Mouse (Mus musculus) telencephalon, adult 2 months (tissue): ENCODE measurements around the gene Slc30a7.

Experiments
- DNase-seq: peaks from one replicate; pipeline ENCODE4 v3.0.0-alpha.2; 2011; ENCODE audit warnings: low read depth, low spot score

The Slc30a7 gene

DNA sequence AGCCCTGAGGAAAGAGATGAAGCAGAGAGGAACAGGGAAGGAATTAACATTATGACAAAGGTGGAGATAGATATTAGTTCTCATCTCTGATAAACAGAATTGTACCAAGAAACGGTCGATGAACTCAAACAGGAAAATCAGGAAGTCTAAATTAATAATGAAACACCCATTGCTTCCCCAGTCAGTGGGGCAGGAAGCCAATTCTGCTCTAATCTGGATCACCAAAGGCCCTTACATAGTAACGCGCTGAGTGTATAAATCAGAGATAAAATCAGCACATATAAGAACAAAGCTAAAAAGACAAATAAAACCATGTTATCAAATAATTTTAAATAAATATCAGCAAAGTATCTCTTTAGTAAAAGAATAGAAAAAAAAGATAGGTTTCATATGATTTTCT is 15.1 kb downstream of the Slc30a7 start:
- no peak for DNase-seq

DNA sequence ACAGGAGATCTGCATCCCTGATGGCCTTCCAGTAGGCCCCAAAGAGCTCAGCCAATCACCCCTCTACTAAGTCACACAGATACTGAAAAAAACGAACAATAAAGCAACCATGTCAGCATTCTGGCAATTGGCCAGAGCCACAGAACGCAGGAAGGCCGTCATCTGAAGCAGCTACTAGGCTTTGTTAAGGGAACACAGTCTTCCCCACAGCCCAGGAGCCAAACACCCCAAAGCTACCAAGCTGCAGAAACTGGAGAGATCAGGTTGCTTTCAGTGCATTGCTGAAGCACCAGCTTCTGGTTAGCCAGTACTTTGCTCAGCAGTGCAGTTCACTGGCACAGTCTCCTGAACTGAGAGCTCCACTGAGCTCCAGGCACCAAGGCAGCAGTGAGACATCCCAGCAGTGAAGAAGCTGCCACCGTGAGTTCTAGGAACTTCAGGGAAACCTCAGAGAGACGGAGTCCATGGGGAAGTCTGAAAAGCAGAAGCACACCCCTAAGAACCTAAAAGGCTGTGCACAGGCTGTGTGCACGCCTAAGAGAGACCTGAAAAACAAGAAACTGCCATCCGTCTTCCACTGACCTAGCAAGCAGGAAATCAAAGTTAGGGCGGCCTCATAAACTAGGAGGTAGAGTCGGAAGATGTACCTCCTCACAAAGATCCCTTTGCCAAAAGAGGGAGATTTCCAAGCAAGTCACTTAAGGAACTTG is 21.9 kb downstream of the Slc30a7 start:
- no peak for DNase-seq

DNA sequence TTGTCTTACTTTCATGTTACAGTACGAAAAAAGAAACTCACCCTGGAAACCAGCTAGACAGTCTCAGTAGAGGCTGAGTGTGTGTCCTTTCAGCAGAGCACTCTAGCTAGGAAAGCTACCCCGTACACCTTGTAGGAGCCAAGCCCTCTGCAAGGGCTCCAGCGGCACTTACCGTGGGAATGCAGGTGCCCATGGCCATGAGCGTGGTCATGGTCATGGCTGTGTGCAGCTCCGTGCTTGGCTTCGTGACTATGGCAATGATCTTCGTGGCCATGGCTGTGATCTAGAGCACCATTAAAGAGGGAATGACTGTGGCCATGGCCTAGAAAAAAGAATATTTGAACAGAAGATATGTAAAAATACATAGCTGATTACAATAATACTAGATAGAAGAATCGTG is 22.6 kb downstream of the Slc30a7 start:
- no peak for DNase-seq

DNA sequence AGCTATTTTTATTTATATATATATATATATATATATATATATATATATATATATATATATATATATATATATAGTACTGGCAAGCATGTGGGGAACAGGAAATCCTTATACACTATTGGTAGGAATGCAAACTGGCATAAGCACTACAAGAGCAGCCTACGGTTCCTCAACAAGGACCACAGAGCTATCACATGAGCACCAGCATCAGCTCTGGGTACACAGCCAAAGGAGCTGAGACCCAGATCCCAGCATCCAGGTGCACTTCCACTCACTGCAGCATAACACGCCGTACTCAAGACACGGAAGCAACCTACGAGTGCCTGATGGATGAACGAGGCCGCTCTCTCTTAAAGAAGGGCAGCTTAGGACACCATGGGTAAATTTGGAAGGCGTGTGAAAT is 24.0 kb downstream of the Slc30a7 start:
- no peak for DNase-seq

DNA sequence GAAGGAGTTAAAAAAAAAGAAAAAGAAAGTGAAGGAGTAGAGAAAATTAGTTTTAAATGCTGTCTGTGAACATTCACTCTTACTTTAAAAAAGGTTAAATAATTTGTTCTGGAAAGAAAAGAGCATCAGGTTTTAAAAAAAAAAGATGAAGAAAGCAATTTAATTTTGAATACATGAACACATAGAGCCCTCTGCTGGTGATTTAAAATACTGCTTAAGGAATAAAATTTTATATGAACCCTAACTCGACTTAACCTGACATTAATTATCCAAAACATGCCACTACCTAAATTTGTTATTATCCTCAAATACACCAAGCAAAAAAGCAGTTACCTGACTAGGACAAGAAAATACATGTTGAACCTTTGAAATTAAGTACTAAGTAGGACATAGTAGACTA is 28.2 kb downstream of the Slc30a7 start:
- DNase-seq = no peak

DNA sequence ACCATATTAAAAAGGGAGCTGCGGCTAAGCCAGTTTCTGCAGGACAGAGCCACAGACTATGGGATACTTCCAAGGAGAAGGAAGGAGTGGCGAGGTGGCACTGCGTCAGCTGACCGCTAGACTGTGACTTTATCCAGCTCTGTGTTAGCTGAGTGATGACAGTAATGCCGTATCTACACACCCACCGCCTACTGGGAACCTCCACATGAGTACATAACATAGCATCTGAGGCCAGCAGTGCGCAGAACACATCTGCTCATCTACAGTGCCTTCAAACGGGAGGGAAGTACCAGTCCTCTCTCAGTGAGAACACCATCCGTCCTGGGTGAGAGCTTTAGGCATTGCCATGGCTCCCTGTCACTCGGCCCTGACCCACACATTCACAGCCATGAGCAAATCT is 32.2 kb downstream of the Slc30a7 start:
- no peak for DNase-seq

DNA sequence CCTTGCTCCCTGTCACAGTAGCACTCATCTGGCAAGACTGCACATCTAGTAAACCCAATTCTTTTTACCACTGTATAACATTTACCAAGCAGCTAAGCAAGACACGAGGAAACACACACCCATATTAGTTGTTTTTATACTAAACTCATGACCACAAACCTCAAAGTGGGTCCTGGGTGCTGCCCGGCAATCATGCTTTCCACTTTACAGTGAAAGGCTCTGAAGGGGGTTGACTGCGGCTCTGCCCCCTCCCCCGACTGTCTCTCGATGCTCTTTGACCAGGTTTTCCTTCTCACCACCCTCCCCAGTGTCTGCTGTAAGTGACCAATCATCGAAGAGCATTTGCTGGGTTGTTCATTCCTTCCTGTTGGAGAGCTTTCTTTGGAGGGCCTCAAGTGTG is 33.0 kb downstream of the Slc30a7 start:
- no peak for DNase-seq

DNA sequence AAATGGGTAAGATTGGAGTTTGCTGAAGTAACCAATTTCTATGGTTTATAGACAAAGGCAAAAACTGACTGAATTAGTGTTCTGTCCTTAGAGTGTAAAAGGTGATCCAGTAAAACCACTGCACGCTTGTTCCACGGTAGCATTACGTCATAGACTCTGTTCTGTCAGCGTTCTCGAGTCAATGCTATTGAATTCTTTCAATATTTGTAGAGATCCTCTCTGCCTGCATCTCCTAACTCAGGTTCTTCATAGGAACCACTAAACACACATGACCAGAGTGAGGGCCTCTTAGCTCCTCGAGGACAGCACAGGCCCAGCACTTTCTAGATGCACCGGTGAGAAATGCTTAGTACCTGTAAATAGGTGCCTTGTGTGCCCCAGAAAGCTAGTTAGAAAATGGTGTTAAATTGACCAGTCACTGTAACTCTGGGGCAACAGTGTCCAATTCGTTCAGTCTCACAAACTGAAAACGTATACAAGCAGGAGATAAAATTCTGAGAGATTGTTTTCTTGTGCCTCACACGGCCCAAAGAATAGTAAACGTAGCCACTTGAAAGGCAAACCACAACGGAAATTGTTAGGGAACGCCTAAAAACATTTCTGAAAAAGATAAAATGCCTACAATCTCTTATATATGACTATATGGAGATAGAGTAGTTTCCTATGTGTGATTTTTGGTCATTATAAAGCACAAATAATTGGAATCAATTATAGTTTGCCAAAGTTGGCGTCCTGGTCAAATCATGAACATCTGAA is 35.1 kb downstream of the Slc30a7 start:
- DNase-seq = no peak

DNA sequence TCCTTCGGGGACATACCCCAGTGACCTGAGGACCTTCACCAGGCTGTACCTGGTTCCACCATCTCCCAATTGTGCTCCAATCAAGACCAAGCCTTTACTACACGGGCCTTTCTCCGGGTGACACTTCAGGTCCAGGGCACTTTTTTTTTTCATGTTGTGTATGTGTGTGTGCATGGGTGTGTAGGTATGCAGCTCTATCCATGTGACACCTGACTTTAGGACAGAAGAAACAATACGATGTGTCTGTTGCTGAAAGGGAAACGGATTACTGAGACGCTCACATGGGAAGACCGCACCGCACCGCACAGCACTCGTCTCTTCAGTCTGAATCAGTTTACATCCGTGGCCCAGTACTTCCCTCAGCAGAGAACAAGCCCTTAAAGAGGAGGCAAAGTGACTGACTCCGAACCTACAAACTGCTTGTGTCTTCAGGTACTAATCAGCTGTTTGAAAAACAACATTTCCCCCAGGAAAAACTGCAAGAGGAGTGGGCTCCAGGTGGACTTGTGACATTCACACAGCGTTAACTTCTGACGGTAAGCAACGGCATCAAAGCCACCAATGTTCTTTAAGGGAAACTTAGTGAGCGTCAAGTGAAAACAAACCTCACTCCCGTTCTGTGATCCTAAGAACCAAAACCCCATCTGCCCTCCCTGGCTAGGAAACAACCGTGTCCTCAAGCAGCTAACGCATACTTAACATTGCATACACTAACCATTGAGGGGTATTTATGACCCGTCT is 36.0 kb downstream of the Slc30a7 start:
- no peak for DNase-seq

DNA sequence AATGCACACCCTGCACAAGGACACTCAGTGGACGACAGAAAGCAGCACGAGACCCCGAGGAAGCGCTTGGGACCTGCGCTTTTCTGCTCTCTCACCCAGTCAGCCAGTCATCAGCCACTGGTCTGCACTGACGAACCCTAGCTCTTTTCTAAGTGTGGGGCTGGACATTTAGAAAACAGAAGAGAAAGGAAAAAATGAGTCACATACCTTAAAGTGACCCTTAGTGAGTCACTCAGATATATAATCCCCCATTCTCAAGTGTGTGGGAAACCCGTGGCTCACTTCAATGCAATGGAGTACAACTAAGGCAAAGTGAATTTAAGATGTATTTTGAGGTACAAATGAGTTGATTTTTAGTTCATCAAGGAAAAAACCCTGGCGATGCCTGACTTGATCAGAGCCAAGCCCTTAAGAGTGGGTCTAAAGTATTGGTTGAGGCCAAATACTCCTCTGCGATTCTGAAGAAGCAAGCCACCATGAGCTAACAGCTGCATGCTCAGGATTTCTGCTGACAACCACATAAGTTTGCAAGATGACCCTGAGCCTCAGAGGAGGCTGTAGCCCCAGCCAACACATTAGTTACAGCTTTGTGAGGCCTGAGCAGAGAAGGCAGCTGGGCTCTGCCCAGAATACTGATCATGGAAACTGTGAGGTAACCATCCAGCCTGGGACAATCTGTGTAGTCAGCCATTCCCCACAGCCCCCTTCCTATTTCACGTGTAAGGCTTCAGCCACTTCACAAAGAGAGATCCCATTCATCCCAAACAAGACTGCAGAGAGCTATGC is 38.3 kb downstream of the Slc30a7 start:
- no peak for DNase-seq

DNA sequence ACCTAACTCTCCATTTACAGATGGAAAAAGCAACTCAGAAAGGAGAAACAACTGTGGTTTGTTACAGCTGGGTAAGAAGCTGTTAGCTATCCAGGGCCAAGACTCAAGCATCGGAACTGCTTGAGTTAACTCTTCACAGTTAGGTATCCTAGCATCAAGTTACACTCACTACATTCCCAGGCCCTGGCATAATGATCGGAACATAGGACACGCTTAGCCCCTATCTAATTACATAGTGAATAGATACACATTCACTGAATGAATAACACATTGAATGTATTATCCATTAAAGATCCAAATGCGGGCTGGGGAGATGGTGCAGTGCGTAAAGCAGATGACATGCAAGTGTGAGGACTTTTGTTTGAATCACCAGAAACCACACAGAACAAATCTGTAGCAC is 43.1 kb downstream of the Slc30a7 start:
- DNase-seq = no peak

DNA sequence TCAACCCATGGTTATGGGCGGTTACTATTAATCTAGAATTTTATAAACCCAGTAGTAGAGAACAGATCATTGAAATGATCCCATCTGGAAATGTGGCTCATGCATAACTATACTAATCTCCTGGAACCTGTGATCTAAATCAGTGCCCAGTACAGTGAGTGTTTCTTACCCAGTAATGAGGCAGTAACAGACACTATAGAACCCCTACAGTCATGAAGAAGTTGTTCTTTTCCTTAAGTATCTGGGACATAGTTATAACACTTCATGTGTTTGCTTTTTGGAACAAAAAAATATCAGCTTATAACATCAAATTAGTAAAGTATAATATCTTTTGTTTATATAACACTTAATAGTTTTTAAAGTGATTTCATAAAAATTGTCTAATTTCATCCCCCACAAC is 43.6 kb downstream of the Slc30a7 start:
- no peak for DNase-seq

DNA sequence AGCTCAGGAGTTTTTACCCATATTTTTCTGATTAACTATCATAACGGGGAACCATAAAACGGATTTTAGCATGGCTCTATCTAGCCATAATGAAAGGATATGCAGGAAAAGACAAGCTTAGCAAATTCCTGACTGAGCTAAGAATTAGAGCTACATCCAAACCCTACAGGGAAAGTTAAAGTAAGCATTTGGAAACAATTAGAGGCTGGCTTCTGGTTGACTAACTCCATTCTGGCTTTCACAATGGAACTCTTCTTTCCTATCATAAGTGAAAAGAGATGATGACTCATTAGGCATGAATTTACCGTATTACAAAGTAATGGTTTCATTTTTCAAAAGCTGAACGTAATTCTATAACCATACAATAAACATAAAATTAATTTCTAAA is 45.2 kb downstream of the Slc30a7 start:
- no peak for DNase-seq

DNA sequence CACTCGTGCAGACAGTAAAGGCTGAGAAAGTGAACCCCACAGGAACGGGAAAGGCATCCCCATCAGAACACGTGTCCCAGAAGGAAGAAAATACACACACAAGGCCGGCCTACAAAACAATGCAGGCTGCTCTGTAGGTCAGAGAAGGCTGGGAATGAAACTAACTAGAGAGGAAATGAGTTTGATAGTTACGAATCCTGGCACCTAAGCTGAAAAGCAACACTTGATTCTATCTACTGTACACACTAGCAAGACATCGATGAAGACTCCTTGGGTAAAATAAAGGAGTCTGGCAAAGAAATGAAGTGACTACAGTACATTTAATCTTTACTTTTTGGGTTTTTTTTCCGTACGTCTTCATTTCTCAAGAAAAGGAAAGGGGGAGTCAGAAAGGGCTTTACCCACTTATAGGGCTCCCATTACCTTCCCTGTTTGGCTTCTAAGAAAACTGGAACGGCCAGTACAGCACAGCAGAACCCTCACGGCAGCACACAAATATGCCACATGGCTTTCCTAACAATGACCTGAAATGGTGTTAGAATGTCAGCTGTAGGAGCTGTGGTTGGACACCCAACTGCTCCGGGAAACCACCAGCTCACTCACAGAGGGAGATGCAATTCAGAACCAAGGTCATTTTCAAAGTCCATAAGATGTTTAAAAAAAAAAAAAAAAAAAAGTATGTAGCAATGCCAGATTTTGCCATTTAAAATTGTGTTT is 45.7 kb downstream of the Slc30a7 start:
- no peak for DNase-seq

DNA sequence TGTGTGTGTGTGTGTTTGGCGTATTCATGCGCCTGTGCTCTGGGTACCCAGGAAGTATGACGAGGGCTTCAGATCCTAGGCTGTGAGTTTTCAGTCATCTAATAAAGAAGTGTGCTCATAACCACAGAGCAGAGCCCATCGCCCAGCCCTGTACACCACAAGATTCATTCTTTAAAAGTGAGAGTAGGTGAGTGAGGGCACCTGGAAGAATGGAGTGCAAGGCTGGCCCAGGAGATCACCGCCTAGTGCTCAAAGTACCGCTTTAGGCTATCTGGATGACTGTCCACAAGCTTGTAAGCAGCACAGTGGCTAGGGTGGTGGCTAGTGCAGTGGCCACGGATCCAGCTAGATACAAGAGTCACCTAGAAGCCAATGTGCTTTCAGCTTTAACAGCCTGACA is 50.0 kb downstream of the Slc30a7 start:
- no peak for DNase-seq

DNA sequence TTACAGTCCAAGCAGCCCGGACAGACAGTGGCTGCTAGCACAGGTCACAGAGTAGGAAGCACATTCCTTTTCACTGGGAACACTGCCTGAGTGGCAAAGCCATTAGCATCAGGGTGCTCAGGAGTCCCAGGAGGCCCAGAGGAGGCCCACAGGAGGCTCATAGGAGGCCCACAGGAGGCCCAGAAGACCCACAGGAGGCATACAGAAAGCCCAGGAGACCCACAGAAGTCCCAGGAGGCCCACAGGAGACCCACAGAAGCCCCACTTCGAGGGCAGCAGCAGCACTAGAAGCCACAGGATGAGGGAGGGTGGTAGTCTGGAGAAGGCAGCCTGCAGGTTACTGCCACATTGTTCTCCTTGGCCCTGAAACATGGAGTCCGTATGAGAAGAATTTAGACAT is 54.1 kb downstream of the Slc30a7 start:
- no peak for DNase-seq

DNA sequence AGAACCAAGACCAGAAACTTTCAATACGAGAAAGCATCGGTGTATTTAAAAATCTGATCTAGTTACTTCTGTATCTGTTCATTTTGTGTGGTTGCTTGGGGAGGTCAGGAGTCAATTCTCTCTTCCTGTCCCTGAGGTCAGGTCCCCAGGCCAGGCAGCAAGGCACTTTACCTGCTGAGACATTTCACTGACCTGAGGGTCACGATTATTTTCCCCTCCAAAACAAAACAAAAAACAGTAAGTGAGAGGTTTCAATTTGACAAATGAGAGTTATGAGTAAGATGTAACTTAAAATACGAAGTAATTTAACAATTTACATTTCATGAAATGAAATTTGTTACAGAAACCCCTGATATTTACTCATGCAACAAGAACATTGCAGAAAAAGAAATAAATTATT is 54.9 kb downstream of the Slc30a7 start:
- DNase-seq = no peak

DNA sequence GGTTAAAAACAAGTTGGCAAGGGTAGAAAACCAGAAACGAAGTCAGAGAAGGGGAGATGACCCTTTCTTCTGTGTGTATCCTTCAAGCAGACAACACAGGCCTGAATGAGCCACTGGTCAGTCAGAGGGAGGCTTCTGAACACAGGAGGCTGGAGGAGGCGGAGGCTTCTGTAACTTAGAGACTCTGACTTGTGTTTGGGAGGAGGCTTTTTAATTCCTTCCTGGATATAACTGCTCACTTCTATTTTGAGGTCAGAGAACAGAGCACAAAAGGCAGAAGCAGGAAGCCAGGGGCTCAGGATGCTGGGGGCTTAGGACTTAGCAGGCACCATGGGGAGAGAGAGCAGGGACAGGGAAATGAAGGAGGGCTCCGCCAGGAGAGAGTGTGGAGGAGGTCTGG is 56.0 kb downstream of the Slc30a7 start:
- no peak for DNase-seq

DNA sequence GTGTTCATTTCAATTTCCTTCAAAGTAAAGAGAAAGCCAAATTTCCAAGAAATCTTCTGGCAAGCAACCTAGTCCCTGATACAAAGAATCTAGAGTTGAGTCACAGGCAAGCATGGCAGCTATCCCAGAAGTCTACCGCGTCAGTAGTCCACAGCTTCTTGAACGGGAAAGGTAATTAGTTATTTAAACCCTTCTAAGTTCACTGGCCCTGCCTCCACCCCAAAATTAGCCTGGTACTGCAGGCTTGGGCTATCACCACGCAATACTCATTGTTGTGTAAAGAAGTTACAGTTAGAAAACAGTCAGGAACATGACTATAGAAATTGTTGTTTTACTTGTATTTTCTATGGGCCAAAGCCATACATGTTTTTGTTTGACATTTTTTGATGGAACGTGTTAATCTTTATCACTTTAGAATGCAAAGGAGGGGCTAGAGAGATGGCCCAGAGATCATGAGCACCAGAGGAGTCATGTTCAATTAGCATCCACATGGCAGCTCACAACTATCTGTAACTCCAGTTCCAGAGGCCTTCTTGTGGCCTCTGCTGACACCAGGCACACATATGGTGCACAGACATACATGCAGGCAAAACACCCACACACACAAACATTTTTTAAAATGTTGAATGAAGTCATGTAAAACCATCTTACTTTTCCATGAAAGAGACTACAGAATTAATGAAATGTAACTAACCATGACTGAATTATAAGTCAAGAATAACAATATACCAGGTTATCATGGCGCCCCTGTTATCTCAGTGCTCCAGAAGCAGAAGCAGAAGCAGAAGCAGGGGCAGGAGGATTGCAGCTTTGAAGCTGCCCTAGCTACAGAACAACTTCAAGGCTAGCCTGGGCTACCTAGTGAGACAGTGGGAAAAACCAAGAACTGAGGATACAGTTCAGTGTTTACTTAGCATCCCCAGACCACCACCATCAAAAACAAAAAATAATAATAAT is 57.0 kb downstream of the Slc30a7 start:
- DNase-seq = peak; percentile 48

DNA sequence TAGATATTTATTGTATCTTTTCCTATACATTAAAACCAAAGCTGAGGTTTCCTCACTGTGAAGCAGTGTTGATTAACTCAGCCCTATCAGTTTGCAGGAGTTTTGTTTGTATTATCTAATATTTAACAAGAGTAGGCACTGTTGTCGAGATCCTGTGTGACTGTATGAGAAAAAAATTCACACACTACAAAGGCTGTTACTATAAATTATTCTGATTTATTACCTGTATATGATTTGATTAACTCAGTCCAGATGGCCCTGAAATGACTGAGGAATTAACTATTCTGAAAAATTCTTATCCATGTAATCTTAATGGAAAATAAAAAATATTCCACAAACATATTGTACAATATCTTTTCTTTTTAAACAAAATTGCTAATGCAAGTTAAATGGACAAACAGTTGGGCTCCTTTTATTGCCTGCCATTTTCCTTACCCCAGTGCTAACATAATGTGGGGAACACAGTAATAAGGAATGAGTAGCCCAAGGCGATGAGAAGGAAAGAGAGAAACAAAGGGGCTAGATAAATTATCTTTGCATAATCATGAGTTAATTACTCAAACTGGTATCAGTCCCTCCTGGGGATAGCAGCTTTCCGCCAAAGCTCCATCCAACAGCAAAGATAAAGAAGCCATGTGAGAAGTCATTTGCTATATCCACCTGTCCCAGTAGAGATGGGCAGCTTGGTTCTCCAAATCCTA is 57.8 kb downstream of the Slc30a7 start:
- DNase-seq = no peak
